ENCODE assay signal across 8 mouse cellular contexts in the genomic region with DNA sequence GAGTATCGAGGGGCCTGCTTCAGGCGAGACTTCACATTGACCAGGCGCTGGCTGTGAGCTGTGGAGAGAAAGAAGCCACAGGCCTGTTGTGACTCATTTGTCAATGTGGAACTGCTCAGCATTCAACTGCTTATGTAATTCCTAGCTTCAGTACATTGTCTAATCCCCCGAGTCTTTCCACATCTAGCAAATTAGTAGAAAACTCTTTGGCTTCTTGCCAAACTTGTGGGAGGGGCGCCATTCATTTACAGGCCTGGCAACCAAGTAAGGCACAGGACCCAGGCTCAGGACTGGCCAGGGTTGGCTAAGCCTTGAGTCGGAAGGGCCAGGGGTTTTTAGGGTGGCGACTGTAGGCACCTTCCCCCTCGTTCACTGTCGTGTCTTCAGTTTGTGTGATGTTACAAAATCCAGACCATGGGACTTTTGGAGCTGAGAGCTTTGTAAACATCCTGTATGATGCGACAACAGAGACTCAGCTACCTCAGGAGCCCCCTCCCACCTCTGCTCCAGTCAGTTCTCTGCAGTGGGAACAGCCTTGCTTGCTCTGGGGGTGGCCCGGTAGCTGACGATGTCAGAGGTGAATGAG.
A peak's percentile ranks its signal among the peaks of the same experiment; 100 is the strongest.
DNase-seq lines count a peak whose midpoint lies in the region; ATAC-seq lines count a peak whose summit lies in the region.

No protein-coding gene starts in this region.

- no peaks in the 10 kb centered on the region for H3K27me3 ChIP-seq in embryonic facial prominence, embryonic 15.5 days
- H3K27me3 ChIP-seq in heart, embryonic 11.5 days (ENCODE audit: control insufficient read depth, insufficient read depth, low read length): no peaks in the 10 kb centered on the region

- WGBS in embryonic facial prominence, embryonic 15.5 days: 69% methylated on average over 12 of the region's 12 CpGs
- 66% methylated on average over 12 of the region's 12 CpGs for WGBS in heart, embryonic 11.5 days (ENCODE audit: insufficient replicate concordance)

- peak; percentile 68 for DNase-seq in retina, postnatal 1 day
- no peak for DNase-seq in retina, embryonic 14.5 days (ENCODE audit: low spot score)
- peak; percentile 59 to 80 for DNase-seq in left cerebral cortex, adult 8-10 months (ENCODE audit: low spot score in 2 of 2)
- peak; percentile 76 to 77 for DNase-seq in right cerebral cortex, adult 2 months (ENCODE audit: low spot score in 2 of 2)
- no peak for DNase-seq in thymus, postnatal 4 days
- no peak for DNase-seq in testis, postnatal 14 days (ENCODE audit: low spot score)

- no peak overlapping the region for H3K9ac ChIP-seq in embryonic facial prominence, embryonic 15.5 days
- H3K9ac ChIP-seq in heart, embryonic 11.5 days (ENCODE audit: low read depth, low read length): no peak overlapping the region

- no peaks in the 10 kb centered on the region for H3K9me3 ChIP-seq in embryonic facial prominence, embryonic 15.5 days (replicated peaks)
- H3K9me3 ChIP-seq in heart, embryonic 11.5 days (replicated peaks; ENCODE audit: control insufficient read depth, low read length): no peaks in the 10 kb centered on the region

- H3K36me3 ChIP-seq in embryonic facial prominence, embryonic 15.5 days: peaks cover 67% of the 10 kb centered on the region
- peaks cover 21% of the 10 kb centered on the region for H3K36me3 ChIP-seq in heart, embryonic 11.5 days (ENCODE audit: control insufficient read depth, insufficient read depth, low read length)

- H3K4me3 ChIP-seq in embryonic facial prominence, embryonic 15.5 days (replicated peaks): no peak overlapping the region
- H3K4me3 ChIP-seq in heart, embryonic 11.5 days (ENCODE audit: low read depth, low read length): no peak overlapping the region

- 0 out of 2 replicates have a peak, but pooled peaks have one; percentile 16 for ATAC-seq in embryonic facial prominence, embryonic 15.5 days (ENCODE audit: insufficient number of reproducible peaks, low FRiP score, low TSS enrichment, low read depth)
- peak; percentile 18; the same call in 1 of the 2 replicates for ATAC-seq in heart, embryonic 11.5 days (replicated peaks; ENCODE audit: insufficient number of reproducible peaks, low FRiP score, low TSS enrichment)

- no peak overlapping the region for H3K4me2 ChIP-seq in embryonic facial prominence, embryonic 15.5 days (replicated peaks)
- no peak overlapping the region for H3K4me2 ChIP-seq in heart, embryonic 11.5 days

- H3K4me1 ChIP-seq in embryonic facial prominence, embryonic 15.5 days: peaks cover 12% of the 10 kb centered on the region
- no peaks in the 10 kb centered on the region for H3K4me1 ChIP-seq in heart, embryonic 11.5 days (ENCODE audit: control insufficient read depth, insufficient read depth, low read length)

- H3K27ac ChIP-seq in embryonic facial prominence, embryonic 15.5 days (replicated peaks): peak overlapping the region; percentile 31
- H3K27ac ChIP-seq in heart, embryonic 11.5 days (ENCODE audit: low read depth, low read length): no peak overlapping the region

Comparison
In these comparisons a context has a peak if more than half of its experiments do, and no peak if none do; other contexts are left out.
1. DNase-seq: peak in retina, postnatal 1 day (single experiment), left cerebral cortex, adult 8-10 months (2 of 2) and right cerebral cortex, adult 2 months (2 of 2); none in retina, embryonic 14.5 days (single experiment), thymus, postnatal 4 days (single experiment) and testis, postnatal 14 days (single experiment).